Mouse (Mus musculus): ENCODE data around the gene D430041D05Rik.
"Not testable (repeated sequence)": the region's sequence is repeated elsewhere in the genome, so short reads cannot be mapped to it uniquely, and the experiment has no call there.

Gene D430041D05Rik

DNA sequence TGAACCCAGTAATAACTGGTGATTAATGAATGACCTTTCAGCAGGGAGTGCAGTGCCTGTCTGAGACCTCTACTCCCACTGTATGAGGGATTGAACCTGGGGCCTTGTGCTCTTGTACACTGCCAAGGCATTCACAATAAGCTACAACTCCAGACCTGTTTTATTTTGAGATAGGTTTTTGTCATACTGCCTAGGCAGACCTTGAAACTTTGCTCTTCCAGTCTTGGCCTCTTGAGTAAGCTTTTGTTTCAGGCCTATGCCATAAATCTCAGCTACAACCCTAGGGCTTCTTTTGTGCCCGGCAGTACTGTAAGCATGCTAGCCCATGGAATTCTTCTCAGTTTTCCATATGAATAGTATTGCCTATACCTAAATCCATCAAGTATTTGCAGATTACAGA, 291.7 kb downstream of the D430041D05Rik start:
- no peaks in the 10 kb centered on the region for H3K36me3 ChIP-seq (ENCODE audit: insufficient read depth, low read length)
- H3K27me3 ChIP-seq (ENCODE audit: insufficient read depth, low read length), result peaks cover 12% of the 10 kb centered on the region
- H3K4me1 ChIP-seq (replicated peaks; ENCODE audit: low read depth, low read length), result peaks cover 32% of the 10 kb centered on the region
- TF ChIP-seq POU5F1 (IDR thresholded peaks at IDR 0.05; ENCODE audit: borderline replicate concordance, low read length) (no peak), CTCF (conservative IDR thresholded peaks at IDR 0.05; ENCODE audit: low read length) (no peak), NANOG (IDR thresholded peaks at IDR 0.05; ENCODE audit: borderline replicate concordance, low read length) (no peak)
- 0 out of 2 replicates have a peak, but pooled peaks cover 3% of the 10 kb centered on the region for H3K9me3 ChIP-seq (ENCODE audit: low read length)
- H3K4me3 ChIP-seq (replicated peaks; ENCODE audit: low read length), result no peak overlapping the region

DNA sequence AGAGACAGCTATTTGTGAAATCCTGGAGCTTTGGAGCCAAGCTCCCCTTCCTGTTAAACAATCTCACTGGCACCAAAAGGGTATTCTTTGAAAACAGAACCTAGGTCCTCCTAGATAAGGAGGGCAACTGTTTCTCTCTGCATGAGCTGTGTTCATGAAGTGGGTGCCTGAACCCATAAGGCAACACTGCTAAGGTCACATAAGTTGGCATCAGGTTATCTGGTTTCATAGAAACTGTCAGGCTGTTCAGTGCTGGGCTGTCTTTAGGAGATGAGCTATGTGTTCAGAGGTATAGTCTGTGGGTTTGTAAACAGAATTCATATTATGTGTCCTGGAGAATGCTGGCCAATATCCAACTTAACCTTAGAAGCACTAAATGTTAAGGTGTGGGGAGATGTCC, 293.6 kb downstream of the D430041D05Rik start:
- H3K4me1 ChIP-seq (replicated peaks; ENCODE audit: low read depth, low read length), result peaks cover 19% of the 10 kb centered on the region
- H3K4me3 ChIP-seq (replicated peaks; ENCODE audit: low read length); H3K36me3 ChIP-seq (ENCODE audit: insufficient read depth, low read length); H3K27me3 ChIP-seq (ENCODE audit: insufficient read depth, low read length); H3K9me3 ChIP-seq (ENCODE audit: low read length): not testable (repeated sequence)

DNA sequence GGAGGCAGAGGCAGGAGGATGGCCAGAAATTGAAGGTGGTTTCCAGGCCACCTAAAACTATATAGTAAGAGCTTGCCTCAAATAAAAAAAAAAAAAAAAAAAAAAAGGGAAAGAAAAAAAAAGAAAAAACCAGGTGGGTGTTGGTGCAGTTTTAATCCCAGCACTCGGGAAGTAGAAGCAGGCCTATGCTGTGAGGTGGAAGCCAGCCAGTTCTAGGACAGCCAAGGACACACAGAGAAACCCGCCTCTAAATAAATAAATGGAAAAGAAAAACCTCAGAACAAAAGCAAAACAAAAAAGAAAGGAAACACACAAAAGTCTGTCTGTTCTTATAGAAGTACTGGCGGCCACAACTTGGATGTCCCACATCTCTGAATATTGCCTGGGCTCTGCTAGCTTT, 295.9 kb downstream of the D430041D05Rik start:
- H3K36me3 ChIP-seq (ENCODE audit: insufficient read depth, low read length), result no peaks in the 10 kb centered on the region
- H3K27me3 ChIP-seq (ENCODE audit: insufficient read depth, low read length), result no peaks in the 10 kb centered on the region
- peaks cover 14% of the 10 kb centered on the region for H3K4me1 ChIP-seq (replicated peaks; ENCODE audit: low read depth, low read length)
- TF ChIP-seq POU5F1 (IDR thresholded peaks at IDR 0.05; ENCODE audit: borderline replicate concordance, low read length), result no peak
- TF ChIP-seq CTCF (conservative IDR thresholded peaks at IDR 0.05; ENCODE audit: low read length), result no peak
- no peak for TF ChIP-seq NANOG (IDR thresholded peaks at IDR 0.05; ENCODE audit: borderline replicate concordance, low read length)
- H3K4me3 ChIP-seq (replicated peaks; ENCODE audit: low read length), result no peak overlapping the region
- H3K9me3 ChIP-seq (ENCODE audit: low read length), result 0 out of 2 replicates have a peak, but pooled peaks cover 3% of the 10 kb centered on the region

DNA sequence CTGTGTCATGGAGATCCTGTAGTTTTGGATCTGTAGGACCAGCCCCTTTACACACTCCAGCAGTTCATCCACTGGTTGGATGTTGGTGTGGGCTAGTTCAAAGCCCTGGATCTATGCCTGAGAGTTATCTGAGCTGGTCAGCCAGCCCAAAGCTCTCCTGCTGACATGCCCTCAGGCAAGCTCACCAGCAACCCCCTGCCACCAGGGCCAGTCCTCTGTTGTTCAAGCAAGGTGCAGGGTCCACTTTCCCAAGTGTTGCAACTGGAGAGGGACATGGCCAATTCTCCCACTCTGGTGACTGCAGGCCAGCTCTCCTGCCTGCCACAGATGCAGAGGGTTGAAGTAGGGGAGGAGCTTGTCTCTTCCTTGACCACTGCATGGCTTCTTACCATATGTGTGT, 297.2 kb downstream of the D430041D05Rik start:
- H3K9me3 ChIP-seq (ENCODE audit: low read length); H3K36me3 ChIP-seq (ENCODE audit: insufficient read depth, low read length); H3K27me3 ChIP-seq (ENCODE audit: insufficient read depth, low read length); H3K4me3 ChIP-seq (replicated peaks; ENCODE audit: low read length): not testable (repeated sequence)
- peaks cover 14% of the 10 kb centered on the region for H3K4me1 ChIP-seq (replicated peaks; ENCODE audit: low read depth, low read length)

DNA sequence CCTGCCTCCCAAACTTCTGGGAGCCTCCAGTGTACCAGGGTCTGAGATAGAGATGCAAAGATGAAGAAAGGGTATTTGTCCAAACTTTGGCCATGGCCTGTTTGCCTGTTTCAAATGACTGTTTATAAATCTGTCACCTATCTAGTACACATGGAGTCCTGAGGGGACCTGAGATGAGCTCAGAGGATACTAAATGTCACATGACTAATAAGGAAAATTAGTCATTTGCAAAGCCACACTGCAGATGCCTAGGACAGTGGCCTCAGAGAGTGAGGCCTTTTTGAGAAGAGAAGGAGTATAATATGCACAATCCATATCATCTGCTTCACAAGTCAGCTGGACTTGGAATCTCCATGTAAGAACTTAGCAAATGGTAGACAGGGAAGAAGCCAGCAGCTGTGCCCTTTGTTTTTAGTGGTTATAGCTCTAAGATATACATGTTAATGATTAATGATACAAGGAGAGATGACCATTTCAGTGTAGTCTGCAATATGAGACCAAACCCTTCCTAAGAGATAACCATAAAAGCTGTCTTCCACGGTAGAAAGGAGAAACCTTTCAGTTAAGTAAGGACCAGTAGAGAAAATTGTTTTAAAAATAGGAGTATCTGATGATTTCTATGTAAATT, 299.5 kb downstream of the D430041D05Rik start:
- H3K9me3 ChIP-seq (ENCODE audit: low read length); H3K36me3 ChIP-seq (ENCODE audit: insufficient read depth, low read length); H3K27me3 ChIP-seq (ENCODE audit: insufficient read depth, low read length); H3K4me3 ChIP-seq (replicated peaks; ENCODE audit: low read length): not testable (repeated sequence)
- H3K4me1 ChIP-seq (replicated peaks; ENCODE audit: low read depth, low read length), result peaks cover 13% of the 10 kb centered on the region

DNA sequence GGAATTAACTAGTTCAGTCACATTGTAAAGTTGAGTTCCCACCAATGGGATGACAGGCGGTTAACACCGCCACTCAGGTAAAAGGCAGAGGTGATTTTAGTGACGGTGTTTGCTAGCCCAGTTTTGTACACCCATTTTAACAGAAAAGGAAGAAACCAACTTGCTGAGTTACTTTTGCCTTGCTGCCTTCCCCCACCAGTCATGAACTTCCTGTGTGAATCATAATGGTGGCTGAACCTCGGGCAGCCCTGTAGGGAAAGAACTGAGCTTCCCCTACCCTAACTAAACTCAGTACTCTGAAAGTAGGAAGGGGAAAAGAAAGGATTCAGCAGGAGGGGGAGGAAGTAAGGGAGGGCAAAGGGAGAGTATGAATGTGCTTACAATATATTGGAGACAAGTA, 300.8 kb downstream of the D430041D05Rik start:
- no peaks in the 10 kb centered on the region for H3K9me3 ChIP-seq (ENCODE audit: low read length)
- H3K36me3 ChIP-seq (ENCODE audit: insufficient read depth, low read length), result peaks cover 4% of the 10 kb centered on the region; the same call in 1 of the 2 replicates
- H3K4me1 ChIP-seq (replicated peaks; ENCODE audit: low read depth, low read length), result peaks cover 13% of the 10 kb centered on the region
- H3K4me3 ChIP-seq (replicated peaks; ENCODE audit: low read length), result peak overlapping the region; percentile 11; the same call in 1 of the 2 replicates
- no peak for TF ChIP-seq NANOG (IDR thresholded peaks at IDR 0.05; ENCODE audit: borderline replicate concordance, low read length)
- no peak for TF ChIP-seq CTCF (conservative IDR thresholded peaks at IDR 0.05; ENCODE audit: low read length)
- TF ChIP-seq POU5F1 (IDR thresholded peaks at IDR 0.05; ENCODE audit: borderline replicate concordance, low read length), result no peak
- H3K27me3 ChIP-seq (ENCODE audit: insufficient read depth, low read length), result no peaks in the 10 kb centered on the region

DNA sequence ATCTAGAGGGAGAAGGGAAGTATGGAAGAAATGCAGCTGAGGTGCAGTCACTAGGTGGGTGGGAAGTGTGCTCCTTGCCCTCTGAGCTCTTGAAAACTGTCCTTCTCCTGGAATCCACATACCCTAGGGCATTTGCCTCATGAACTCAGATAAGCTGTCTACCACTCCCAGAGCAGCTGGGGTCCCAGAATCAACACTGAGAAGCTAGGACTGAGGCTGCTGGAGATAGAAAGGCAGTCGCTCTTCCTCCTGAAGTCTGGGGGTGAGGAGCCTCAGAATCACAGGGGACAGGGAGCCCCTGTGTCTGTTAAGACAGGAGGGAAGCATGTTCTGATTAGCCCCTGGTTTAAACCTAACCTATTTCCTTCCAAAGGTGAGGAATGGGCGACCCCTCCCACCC, 301.3 kb downstream of the D430041D05Rik start:
- Histone ChIP-seq H3K4me3 (replicated peaks; ENCODE audit: low read length) (peak overlapping the region; percentile 11; the same call in 1 of the 2 replicates), H3K27me3 (ENCODE audit: insufficient read depth, low read length) (no peaks in the 10 kb centered on the region), H3K9me3 (ENCODE audit: low read length) (no peaks in the 10 kb centered on the region), H3K4me1 (replicated peaks; ENCODE audit: low read depth, low read length) (peaks cover 13% of the 10 kb centered on the region), H3K36me3 (ENCODE audit: insufficient read depth, low read length) (peaks cover 4% of the 10 kb centered on the region; the same call in 1 of the 2 replicates)
- no peak for TF ChIP-seq POU5F1 (IDR thresholded peaks at IDR 0.05; ENCODE audit: borderline replicate concordance, low read length)
- no peak for TF ChIP-seq NANOG (IDR thresholded peaks at IDR 0.05; ENCODE audit: borderline replicate concordance, low read length)
- TF ChIP-seq CTCF (conservative IDR thresholded peaks at IDR 0.05; ENCODE audit: low read length), result no peak

DNA sequence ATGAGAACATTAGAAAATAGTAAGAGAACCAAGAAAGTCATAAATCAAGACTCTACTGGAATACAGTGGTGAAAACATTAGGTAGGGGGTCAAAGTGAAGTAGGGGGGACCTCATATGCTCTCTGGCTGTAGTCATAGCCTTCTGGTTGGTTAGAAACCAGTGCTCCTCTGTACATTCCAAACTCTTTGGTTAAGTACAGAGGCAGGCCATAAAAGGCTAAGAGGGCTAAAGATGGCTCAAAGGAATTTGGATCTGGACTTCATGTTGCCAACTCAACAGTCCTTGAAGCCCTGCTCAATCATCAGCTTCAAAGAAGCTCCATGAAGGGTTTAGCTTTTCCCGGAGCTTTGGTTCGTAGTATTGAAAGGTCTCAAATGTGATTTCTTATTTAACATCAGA, 301.8 kb downstream of the D430041D05Rik start:
- H3K4me1 ChIP-seq (replicated peaks; ENCODE audit: low read depth, low read length), result peaks cover 13% of the 10 kb centered on the region
- not testable (repeated sequence) for H3K4me3 ChIP-seq (replicated peaks; ENCODE audit: low read length); H3K9me3 ChIP-seq (ENCODE audit: low read length); H3K27me3 ChIP-seq (ENCODE audit: insufficient read depth, low read length); H3K36me3 ChIP-seq (ENCODE audit: insufficient read depth, low read length)

DNA sequence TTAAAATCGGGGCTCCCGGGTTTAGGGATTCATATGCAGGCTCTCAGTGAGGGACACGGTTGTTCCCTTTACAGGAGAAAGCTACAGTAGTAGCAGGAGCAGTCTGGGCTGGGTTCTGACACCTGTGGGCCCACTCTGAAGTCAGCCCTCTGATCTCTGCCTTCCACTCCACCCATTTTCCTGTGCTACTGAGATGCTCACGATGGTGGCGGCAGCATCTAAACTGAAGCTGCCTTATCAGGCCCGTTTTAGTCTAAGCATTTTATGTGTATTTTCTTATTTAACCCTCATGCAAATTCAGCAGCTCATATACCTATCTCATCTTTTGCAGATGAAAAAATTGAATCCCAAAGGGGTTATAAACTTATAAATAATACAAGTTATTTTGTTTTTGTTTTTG, 306.0 kb downstream of the D430041D05Rik start:
- no peaks in the 10 kb centered on the region for H3K9me3 ChIP-seq (ENCODE audit: low read length)
- H3K4me3 ChIP-seq (replicated peaks; ENCODE audit: low read length), result no peak overlapping the region
- H3K27me3 ChIP-seq (ENCODE audit: insufficient read depth, low read length), result no peaks in the 10 kb centered on the region
- TF ChIP-seq POU5F1 (IDR thresholded peaks at IDR 0.05; ENCODE audit: borderline replicate concordance, low read length) (no peak), CTCF (conservative IDR thresholded peaks at IDR 0.05; ENCODE audit: low read length) (no peak), NANOG (IDR thresholded peaks at IDR 0.05; ENCODE audit: borderline replicate concordance, low read length) (no peak)
- peaks cover 4% of the 10 kb centered on the region; the same call in 1 of the 2 replicates for H3K36me3 ChIP-seq (ENCODE audit: insufficient read depth, low read length)
- H3K4me1 ChIP-seq (replicated peaks; ENCODE audit: low read depth, low read length), result peaks cover 10% of the 10 kb centered on the region
